Comparison of ENCODE assay signal across 9 mouse cellular contexts in the genomic region with DNA sequence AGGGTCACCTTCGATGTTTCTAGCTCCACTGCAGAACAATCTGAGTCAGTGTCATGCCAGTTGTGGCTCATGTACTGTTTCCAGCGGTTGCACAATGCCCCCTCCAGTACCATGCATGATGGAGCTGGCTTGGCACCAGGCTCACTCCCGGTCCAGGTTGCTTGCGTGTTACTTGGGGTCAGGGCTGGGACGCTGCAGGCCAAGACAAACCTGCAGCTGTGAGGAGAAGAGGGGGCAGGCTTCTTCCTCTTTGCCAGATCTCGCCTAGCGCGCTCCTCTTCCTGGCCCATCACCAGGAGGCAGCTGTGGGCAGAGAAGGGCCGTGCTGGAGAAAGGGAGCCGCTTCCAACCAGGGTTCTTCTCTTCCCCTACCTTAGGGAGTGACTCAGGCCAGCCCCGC. TPM values are rescaled to one million over a fixed set of nuclear protein-coding genes. Genes with fewer than 3 reads are reported as not detected.
DNase-seq lines count a peak whose midpoint lies in the region; ATAC-seq lines count a peak whose summit lies in the region.
"Had no signal": no experiment of that assay in that cellular context is flagged by ENCODE, and none has a peak within 500 bp of the region (broad histone marks: within the 10 kb centered on the region; RNA-seq: fewer than 3 reads in every experiment).

No protein-coding gene starts in this region.

- no peak overlapping the region for H3K9ac ChIP-seq in kidney, embryonic 14.5 days (ENCODE audit: low read depth, low read length)

- WGBS in kidney, embryonic 14.5 days, result 75% methylated on average over 11 of the region's 11 CpGs

- peaks cover 3% of the 10 kb centered on the region; the same call in 1 of the 2 replicates for H3K4me1 ChIP-seq in kidney, embryonic 14.5 days (ENCODE audit: control insufficient read depth, insufficient read depth, low read length)

- H3K4me3 ChIP-seq in kidney, embryonic 14.5 days (ENCODE audit: low read length), result no peak overlapping the region
- H3K4me3 ChIP-seq: embryonic facial prominence, embryonic 12.5 days had no signal

- no peaks in the 10 kb centered on the region for H3K9me3 ChIP-seq in kidney, embryonic 14.5 days (ENCODE audit: control insufficient read depth, low read length)
- H3K9me3 ChIP-seq: embryonic facial prominence, embryonic 12.5 days had no signal

- no peaks in the 10 kb centered on the region for H3K27me3 ChIP-seq in kidney, embryonic 14.5 days (ENCODE audit: control insufficient read depth, insufficient read depth, low read length)
- H3K27me3 ChIP-seq: embryonic facial prominence, embryonic 12.5 days had no signal

- ATAC-seq in kidney, embryonic 14.5 days (ENCODE audit: low FRiP score, low TSS enrichment), result no peak

- no peak overlapping the region for H3K4me2 ChIP-seq in kidney, embryonic 14.5 days (replicated peaks; ENCODE audit: low read depth, low read length)

- DNase-seq in kidney, adult 18-20 months, result peak; percentile 69
- peak; percentile 75 for DNase-seq in NIH3T3 (ENCODE audit: low read depth)
- peak; percentile 64 to 65 for DNase-seq in cerebellum, postnatal 10 days
- DNase-seq in kidney, adult 9 months, result peak; percentile 84
- no peak for DNase-seq in lung, postnatal 10 days
- no peak for DNase-seq in urinary bladder, postnatal 14 days (ENCODE audit: low spot score)
- DNase-seq in spleen, adult 12 weeks (ENCODE audit: low spot score), result no peak

- H3K36me3 ChIP-seq in kidney, embryonic 14.5 days (ENCODE audit: control insufficient read depth, insufficient read depth, low read length), result no peaks in the 10 kb centered on the region
- H3K36me3 ChIP-seq: embryonic facial prominence, embryonic 12.5 days had no signal

- H3K27ac ChIP-seq in kidney, embryonic 14.5 days (ENCODE audit: low read depth, low read length), result no peak overlapping the region
- H3K27ac ChIP-seq: embryonic facial prominence, embryonic 12.5 days had no signal

RNA-seq across cellular contexts. Expression of a gene that starts 5.5 kb away (rescaled TPM):
- polyA plus RNA-seq in kidney, embryonic 14.5 days (2014; fragmentation: Nextera tagmentation; extraction: Ambion mirVana), result 269 and 294 TPM in 2 replicates

RNA-seq across cellular contexts. Expression of a gene that starts 22.2 kb away (rescaled TPM):
- polyA plus RNA-seq in kidney, embryonic 14.5 days (2014; fragmentation: Nextera tagmentation; extraction: Ambion mirVana), result 4.2 and 6.2 TPM in 2 replicates

RNA-seq across cellular contexts. Expression of a gene that starts 36.3 kb away (rescaled TPM):
- 188 and 247 TPM in 2 replicates for polyA plus RNA-seq in kidney, embryonic 14.5 days (2014; fragmentation: Nextera tagmentation; extraction: Ambion mirVana)

Comparison
In these comparisons a context has a peak if more than half of its experiments do, and no peak if none do; other contexts are left out.
1. DNase-seq: peak in kidney, adult 18-20 months (single experiment), NIH3T3 (single experiment), cerebellum, postnatal 10 days (2 of 2) and kidney, adult 9 months (single experiment); none in lung, postnatal 10 days (single experiment), urinary bladder, postnatal 14 days (single experiment) and spleen, adult 12 weeks (single experiment).